Mouse (Mus musculus): Measurements from ENCODE around the gene Eif4g1. TPM values are rescaled to one million over a fixed set of nuclear protein-coding genes. Genes with fewer than 3 reads are reported as not detected.

Eif4g1 gene
- 100 to 1,000 TPM; 305 to 311 TPM for total RNA-seq (2023)

DNA sequence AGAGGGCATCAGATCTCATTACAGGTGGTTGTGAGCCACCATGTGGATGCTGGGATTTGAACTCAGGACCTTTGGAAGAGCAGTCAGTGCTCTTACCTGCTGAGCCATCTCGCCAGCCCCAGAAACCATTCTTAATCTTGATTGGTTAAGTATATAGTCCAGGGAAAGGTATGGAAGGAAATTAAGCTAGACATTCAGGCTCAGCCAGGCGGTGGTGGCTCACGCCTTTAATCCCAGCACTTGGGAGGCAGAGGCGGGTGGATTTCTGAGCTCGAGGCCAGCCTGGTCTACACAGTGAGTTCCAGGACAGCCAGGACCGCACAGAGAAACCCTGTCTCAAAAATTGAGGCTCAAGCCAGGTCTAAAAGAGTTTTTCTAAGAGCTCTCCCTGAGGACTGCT, at the start of gene Eif4g1:
Eif4g1 (plus strand) TSS at position 301 of the 400 bp plus-strand sequence.

DNA sequence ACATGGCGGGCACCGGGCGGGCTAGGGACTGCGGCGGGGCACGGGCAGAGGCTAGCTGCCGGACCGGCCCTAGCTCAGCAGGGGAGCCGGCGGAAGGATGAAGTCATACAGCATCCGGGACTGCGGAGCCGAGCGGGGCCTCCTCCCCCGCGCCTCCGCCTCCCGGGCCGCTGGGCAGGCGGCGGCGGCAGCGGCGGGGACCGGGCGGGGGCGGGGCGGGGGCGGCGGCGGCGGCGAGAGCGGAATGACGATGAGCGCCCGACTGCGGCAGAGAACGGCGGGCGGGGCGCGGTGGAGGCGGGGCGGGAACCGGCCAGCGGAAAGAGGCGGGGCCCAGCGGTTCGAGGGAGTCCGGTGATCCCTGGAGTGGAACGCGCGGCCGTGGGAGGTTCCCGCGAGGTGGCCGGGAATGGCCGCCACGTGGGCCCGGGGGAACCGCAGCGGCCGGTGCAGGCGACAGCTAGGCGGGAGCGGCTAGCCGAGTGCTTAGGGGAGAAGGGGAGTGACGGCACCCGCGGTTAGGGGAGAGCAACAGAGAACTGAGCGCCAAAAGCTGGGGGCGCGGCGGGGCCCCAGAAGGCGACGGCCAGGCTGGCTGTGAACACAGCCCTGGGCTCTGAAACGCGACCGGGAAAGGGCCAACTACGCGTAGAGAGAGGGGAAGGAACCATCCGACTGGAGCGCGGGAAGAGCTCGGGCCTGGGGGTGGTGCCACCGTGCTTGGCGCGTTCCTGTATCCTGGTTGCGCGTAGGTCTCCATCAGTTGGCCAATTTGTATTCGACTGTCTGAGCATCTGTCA, 46.7 kb upstream of the Eif4g1 start, which contains the start of gene Camk2n2:
Camk2n2 (minus strand) TSS at position 97 of the 800 bp plus-strand sequence.

DNA sequence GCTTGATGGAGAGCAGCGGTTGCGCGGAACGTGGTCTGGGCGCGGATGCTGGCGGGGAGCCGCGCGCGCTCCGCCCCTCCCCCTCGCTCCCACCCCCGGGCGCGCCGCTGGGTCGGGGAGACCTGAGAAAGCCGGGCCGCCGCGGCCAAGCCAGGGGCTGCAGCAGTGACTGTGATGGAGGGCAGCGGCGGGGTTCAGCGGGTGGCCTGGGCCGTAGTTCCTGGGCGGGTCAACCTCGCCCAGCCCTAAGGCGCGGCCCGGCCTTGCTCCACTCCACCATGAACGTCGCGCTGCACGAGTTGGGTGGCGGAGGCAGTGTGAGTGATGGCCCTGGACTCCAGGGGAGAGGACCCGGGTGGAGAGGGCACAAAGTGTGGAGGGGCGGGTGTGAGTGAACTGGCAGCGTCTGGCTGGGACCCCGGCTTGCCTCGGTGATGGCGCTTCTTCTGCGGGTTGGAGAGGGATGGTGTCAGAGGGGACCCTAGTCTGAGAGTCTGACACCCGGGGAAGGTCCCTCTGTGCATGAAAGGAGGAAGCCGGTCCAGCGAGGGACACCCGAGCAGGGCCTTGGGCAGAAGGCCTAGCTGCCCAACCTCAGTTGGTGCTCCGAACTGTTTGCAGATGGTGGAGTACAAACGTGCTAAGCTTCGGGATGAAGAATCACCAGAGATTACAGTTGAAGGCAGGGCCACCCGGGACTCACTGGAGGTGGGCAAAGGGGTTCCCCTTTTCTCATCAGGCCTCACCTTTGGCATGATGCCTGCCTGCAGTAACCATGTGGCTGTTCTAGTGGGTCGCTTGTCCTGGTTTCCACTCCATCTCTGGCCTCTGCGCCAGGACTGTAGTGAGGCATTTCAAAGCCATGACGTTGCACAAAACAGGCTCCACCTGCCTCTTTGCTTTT, 38.1 kb upstream of the Eif4g1 start, which contains the start of gene Ece2:
Ece2 (plus strand) TSS at position 98 of the 904 bp plus-strand sequence.

DNA sequence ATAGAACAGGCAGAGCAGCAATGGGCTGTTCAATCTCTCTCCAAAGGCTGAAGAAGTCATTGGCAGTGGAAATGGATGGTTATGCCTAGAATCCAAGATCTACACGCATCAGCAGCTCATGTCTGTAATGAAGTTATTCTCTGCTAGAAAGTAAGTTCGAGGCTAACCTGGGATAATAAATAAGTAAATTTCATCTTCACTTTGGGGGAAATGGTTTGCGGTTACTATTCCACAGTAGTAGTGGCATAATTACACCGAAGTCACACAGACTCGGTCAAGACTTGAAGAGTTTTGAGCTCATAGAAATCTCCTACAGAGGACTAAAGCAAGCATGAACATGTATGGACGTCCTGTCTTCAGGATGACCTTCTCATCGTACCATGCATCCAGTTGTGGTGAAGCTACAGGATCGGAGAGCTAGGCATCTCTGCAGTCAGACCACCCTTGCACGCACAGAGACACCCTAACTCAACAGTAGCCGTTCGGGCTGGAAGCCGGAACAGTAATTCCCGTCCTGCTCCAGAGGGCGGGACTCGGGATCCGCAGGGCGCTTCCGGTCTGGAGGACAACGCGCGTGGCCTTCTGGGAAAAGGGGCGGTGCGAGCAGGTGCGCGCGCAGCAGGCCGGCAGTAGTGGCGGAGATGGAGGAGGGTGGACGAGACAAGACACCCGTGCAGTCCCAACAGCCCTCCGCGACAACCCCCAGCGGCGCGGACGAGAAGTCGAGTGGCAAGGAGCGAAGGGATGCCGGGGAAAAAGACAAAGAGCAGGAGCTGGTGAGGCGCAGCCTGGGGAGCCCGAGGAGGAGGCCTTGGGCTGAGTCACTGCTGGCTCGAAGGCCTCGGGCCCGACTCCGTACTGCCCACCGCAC, 16.8 kb upstream of the Eif4g1 start, which contains the start of gene Psmd2:
Psmd2 (plus strand) TSS at position 577 of the 871 bp plus-strand sequence.

DNA sequence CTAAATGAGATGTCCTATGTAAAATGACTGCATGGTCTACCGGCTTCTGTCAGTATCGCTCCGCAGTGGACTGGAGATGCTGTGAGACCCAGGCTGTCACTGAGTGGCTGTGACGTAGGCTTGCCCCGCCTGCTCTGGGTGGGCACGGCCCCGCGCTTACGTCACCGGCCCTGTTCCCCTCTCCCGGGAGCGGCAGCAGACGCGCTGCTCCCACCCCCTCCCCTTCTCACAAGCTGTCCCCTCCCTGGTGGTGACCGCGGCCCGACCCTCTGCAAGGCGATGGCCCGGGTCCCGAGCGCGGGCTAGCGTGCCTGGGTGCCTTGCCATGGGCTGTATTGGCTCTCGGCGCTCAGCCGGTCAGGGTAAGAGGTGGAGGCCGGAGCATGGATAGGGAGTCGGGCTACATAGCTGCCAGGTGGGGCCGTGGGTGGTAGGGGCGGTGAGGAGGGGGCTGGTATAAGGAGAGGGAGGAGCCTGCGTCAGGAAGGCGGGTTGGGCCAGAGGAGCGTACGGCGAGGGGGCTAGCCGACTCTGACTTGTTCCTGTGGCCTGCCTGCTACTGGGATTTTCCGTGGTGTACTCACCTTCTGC, 25.1 kb downstream of the Eif4g1 start, which contains the start of gene Fam131a:
Fam131a (plus strand) TSS at position 131 of the 591 bp plus-strand sequence.

DNA sequence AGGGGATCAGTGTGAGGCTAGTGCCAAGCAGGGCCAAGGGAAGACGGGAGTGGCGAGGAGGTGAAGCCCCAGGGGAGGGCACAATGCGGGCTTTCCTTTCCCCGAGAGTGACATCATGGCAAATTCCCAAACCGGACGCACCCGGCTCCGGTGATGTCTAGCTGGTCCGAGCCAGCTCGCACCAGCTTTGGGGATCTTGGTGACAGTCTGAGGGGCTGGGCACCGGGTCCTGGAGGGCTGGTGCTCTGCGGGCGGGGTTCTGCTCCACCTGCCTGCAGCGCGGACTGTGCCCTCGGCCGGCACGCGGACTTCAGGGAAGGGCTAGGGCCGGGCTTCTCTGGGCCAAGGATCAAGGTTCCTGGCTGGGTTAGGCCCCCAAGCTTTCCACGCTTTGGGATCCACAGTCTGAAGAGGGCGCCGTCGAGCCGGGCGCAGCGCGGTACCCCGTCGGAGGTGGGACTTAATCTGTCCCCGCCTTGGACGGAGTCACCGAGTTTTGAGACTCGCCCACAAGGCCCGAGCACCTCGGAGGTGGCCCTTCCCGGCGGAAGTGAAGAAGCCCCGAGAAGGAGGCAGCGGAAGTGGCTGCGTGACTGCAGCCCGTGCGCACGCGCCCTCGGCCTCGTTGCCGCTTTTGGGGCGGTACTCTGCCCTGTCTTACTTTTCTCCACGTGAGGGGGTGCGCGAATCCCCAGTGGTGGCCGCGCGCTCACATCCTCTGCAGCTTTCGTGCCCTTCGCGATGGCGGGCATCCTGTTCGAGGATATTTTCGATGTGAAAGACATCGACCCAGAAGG, 49.3 kb downstream of the Eif4g1 start, which contains the start of the genes Polr2h and Clcn2:
Polr2h (plus strand) TSS at position 485 of the 797 bp plus-strand sequence.
Clcn2 (minus strand) TSS at position 566 of the 797 bp plus-strand sequence.

DNA sequence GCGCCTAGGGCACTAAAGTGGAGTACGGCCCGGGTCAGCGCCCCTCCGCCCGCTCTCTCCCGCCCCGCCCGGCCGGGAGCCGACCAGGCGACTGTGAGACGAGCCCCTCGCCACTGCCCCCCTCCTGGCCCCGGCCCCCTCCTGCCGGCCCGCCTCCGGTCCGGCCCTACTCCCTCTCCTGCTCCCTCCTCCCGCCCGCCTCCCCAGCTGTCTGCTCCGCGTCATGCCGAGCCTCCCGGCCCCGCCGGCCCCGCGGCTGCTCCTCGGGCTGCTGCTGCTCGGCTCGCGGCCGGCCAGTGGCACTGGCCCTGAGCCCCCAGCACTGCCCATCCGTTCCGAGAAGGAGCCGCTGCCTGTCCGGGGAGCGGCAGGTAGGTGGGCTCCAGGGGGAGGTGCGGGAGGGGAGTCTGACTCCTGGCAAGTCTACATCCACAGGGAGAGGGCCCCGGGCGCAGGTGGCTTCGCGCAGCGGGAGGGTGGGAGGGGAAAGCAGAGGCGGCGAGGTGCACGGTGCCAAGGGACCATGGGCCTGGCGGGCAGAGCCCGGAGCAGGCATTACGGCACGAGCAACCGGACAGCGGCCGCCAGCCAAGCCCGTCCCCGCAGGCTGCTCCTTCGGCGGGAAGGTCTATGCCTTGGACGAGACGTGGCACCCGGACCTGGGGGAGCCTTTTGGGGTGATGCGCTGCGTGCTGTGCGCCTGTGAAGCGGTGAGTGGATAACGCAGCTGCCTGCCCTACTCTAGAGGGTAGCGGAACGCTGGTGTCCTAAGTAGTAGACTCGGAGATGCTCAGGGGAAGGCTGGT, 65.0 kb downstream of the Eif4g1 start, which contains the start of gene Chrd:
Chrd (plus strand) TSS at position 203 of the 806 bp plus-strand sequence.

DNA sequence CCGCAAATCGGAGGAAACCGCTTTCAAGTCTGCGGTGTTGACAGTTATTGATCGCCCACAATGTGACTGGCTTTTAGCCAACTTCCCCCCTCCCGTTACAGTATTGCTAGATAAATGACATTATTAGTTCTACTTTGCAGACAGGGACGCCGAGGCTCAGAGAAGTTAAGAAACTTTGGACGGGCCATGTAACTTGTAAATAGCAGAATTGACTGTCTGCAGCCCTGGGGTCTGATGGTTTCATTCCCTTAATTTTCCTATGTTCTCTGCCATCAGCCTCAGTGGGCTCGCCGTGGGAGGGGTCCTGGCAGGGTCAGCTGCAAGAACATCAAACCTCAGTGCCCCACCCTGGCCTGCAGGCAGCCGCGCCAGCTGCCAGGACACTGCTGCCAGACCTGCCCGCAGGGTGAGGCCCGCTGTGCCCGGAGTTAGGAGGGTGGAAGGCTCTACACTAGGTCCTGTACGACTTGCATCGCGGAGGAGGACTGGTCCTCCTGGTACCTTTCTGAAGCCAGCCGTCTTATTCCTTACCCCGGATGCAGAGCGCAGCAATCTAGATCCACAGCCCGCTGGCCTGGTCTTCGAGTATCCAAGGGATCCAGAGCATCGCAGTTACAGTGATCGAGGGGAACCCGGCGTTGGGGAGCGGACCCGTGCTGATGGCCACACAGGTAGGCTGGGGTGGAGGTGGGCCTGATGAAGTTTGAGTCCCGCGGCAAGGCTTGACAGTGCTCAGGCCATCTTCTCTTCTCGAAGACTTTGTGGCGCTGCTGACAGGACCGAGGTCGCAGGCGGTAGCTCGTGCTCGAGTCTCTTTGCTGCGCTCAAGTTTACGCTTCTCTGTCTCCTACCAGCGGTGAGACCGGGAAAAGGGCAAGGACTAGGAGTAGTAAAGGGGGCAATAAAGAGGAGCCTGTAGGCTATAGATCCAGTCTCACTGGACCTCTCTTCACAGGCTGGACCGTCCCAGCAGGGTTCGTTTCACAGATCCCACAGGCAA, 65.9 kb downstream of the Eif4g1 start, which contains the start of gene Thpo:
Thpo (minus strand) TSS at position 781 of the 1,000 bp plus-strand sequence.

Other genes with a start within 250 kb of the Eif4g1 start
- gene Abcc5, start 241.9 kb upstream of the Eif4g1 start, total RNA-seq (2023): 10 to 100 TPM; 74.4 to 79.5 TPM
- 10 to 100 TPM; 50.6 to 52.9 TPM for gene Eif2b5, start 169.5 kb upstream of the Eif4g1 start, total RNA-seq (2023)
- 10 to 100 TPM; 42.8 to 42.9 TPM for gene Dvl3, start 151.3 kb upstream of the Eif4g1 start, total RNA-seq (2023)
- gene Ap2m1, start 132.8 kb upstream of the Eif4g1 start, total RNA-seq (2023): 100 to 1,000 TPM; 172 to 203 TPM
- gene Abcf3, start 119.7 kb upstream of the Eif4g1 start, total RNA-seq (2023): 100 to 1,000 TPM in 1 of 2 experiments, 10 to 100 TPM in 1; 88.3 to 112 TPM
- gene Vwa5b2, start 78.8 kb upstream of the Eif4g1 start, total RNA-seq (2023): under 1 TPM in 1 of 2 experiments, not detected in 1; 0.33 TPM
- 10 to 100 TPM; 10.3 to 11.8 TPM for gene Eef1akmt4, start 56.7 kb upstream of the Eif4g1 start, total RNA-seq (2023)
- gene Gm49333, start 56.7 kb upstream of the Eif4g1 start, total RNA-seq (2023): not detected
- 10 to 100 TPM; 11.3 to 13.0 TPM for gene Alg3, start 56.6 kb upstream of the Eif4g1 start, total RNA-seq (2023)
- not detected for gene Camk2n2, start 47.0 kb upstream of the Eif4g1 start, total RNA-seq (2023)
- gene Ece2, start 38.5 kb upstream of the Eif4g1 start, total RNA-seq (2023): not detected
- gene Psmd2, start 16.7 kb upstream of the Eif4g1 start, total RNA-seq (2023): 100 to 1,000 TPM; 116 to 129 TPM
- 1 to 10 TPM; 2.2 to 2.5 TPM for gene Fam131a, start 24.9 kb downstream of the Eif4g1 start, total RNA-seq (2023)
- 10 to 100 TPM; 23.6 to 24.4 TPM for gene Polr2h, start 49.4 kb downstream of the Eif4g1 start, total RNA-seq (2023)
- gene Clcn2, start 49.4 kb downstream of the Eif4g1 start, total RNA-seq (2023): 1 to 10 TPM; 3.0 to 4.6 TPM
- not detected for gene Chrd, start 64.8 kb downstream of the Eif4g1 start, total RNA-seq (2023)
- gene Thpo, start 66.2 kb downstream of the Eif4g1 start, total RNA-seq (2023): not detected